In genomic region chr16:23098105-23098452, GRCm38 (mm10) we compare ENCODE assay signal across 33 mouse cellular contexts. TPM values are rescaled to one million over a fixed set of nuclear protein-coding genes. Genes with fewer than 3 reads are reported as not detected.
"Had no signal": no experiment of that assay in that cellular context is flagged by ENCODE, and none has a peak within 500 bp of the region (broad histone marks: within the 10 kb centered on the region; RNA-seq: fewer than 3 reads in every experiment).

No protein-coding gene starts in this region.

RNA-seq across cellular contexts. Expression of gene Rfc4, which starts 29.5 kb away (rescaled TPM):
- polyA plus RNA-seq: liver, adult 2 months had no signal

RNA-seq across cellular contexts. Expression of gene Kng1, which starts 40.4 kb away (rescaled TPM):
- total RNA-seq: left cerebral cortex, postnatal 14 days; left cerebral cortex, postnatal 25 days; left cerebral cortex, postnatal 36 days; left cerebral cortex, postnatal 4 days; megakaryocyte progenitor cell, adult 5-6 weeks; megakaryocyte-erythroid progenitor cell, adult 5-6 weeks; midbrain, postnatal 0 days; monocyte, adult 5-6 weeks had no signal
- polyA plus RNA-seq: limb, embryonic 10.5 days; macrophage; midbrain, embryonic 10.5 days; midbrain, embryonic 11.5 days; midbrain, embryonic 12.5 days; midbrain, embryonic 14.5 days; midbrain, embryonic 15.5 days; midbrain, embryonic 16.5 days; midbrain, postnatal 0 days; myocyte; neural tube, embryonic 11.5 days had no signal

RNA-seq across cellular contexts. Expression of gene Adipoq, which starts 48.3 kb away (rescaled TPM):
- total RNA-seq: left cerebral cortex, postnatal 14 days; left cerebral cortex, postnatal 25 days; left cerebral cortex, postnatal 36 days; left cerebral cortex, postnatal 4 days; megakaryocyte progenitor cell, adult 5-6 weeks; megakaryocyte-erythroid progenitor cell, adult 5-6 weeks; midbrain, postnatal 0 days; monocyte, adult 5-6 weeks had no signal
- polyA plus RNA-seq: limb, embryonic 10.5 days; limb, embryonic 11.5 days; limb, embryonic 12.5 days; limb, embryonic 15.5 days; liver, adult 2 months; liver, embryonic 11.5 days; liver, embryonic 12.5 days; liver, embryonic 13.5 days; liver, embryonic 14.5 days; liver, embryonic 15.5 days; liver, embryonic 16.5 days; liver, postnatal 0 days; lung, embryonic 14.5 days; lung, postnatal 0 days; macrophage; midbrain, embryonic 10.5 days; midbrain, embryonic 11.5 days; midbrain, embryonic 12.5 days; midbrain, embryonic 14.5 days; midbrain, embryonic 15.5 days; midbrain, embryonic 16.5 days; midbrain, postnatal 0 days; myocyte; neural tube, embryonic 11.5 days; neural tube, embryonic 12.5 days; neural tube, embryonic 13.5 days had no signal
